Mouse (Mus musculus) kidney, embryonic 16.5 days (tissue): Measurements from ENCODE around the gene Gm6408. TPM values are rescaled to one million over a fixed set of nuclear protein-coding genes. Genes with fewer than 3 reads are reported as not detected.
A peak's percentile ranks its signal among the peaks of the same experiment; 100 is the strongest.
"Not testable (repeated sequence)": the region's sequence is repeated elsewhere in the genome, so short reads cannot be mapped to it uniquely, and the experiment has no call there.

Experiments used
- ATAC-seq: fragments of 200-750 bp; cut with Nextera tagmentation; 2 replicates; pipeline ENCODE4 v1.8.0; 2017; ENCODE audit warnings: moderate TSS enrichment; ENCODE audit not compliant: low FRiP score, low TSS enrichment
- H3K27ac ChIP-seq: fragments of 300-500 bp; sonication (generic); 2 replicates; pipeline ENCODE4 v1.5.1; 2014; ENCODE audit warnings: low read length
- H3K27me3 ChIP-seq: fragments of 300-500 bp; sonication (generic); 2 replicates; pipeline ENCODE4 v1.6.1; 2014; ENCODE audit warnings: low read length, control low read depth, mixed read lengths; ENCODE audit not compliant: insufficient read depth
- H3K36me3 ChIP-seq: fragments of 300-500 bp; sonication (generic); 2 replicates; pipeline ENCODE4 v1.6.1; 2014; ENCODE audit warnings: low read length, control low read depth, mixed read lengths; ENCODE audit not compliant: insufficient read depth
- H3K4me1 ChIP-seq: fragments of 300-500 bp; sonication (generic); 2 replicates; pipeline ENCODE4 v1.6.1; 2014; ENCODE audit warnings: low read length, control low read depth, mixed read lengths; ENCODE audit not compliant: insufficient read depth
- H3K4me2 ChIP-seq: fragments of 300-500 bp; sonication (generic); replicated peaks from 2 replicates; pipeline ENCODE4 v1.6.1; 2014; ENCODE audit warnings: low read depth, low read length
- H3K4me3 ChIP-seq: fragments of 300-500 bp; sonication (generic); 2 replicates; pipeline ENCODE4 v1.5.1; 2014; ENCODE audit warnings: mild to moderate bottlenecking, low read length
- H3K9ac ChIP-seq: fragments of 300-500 bp; sonication (generic); replicated peaks from 2 replicates; pipeline ENCODE4 v1.6.1; 2014; ENCODE audit warnings: low read length
- H3K9me3 ChIP-seq: fragments of 300-500 bp; sonication (generic); 2 replicates; pipeline ENCODE4 v1.6.1; 2016; ENCODE audit warnings: low read length, control low read depth
- WGBS: fragments of 180-500 bp; shearing (Covaris S2); extraction: QIAGEN DNeasy Blood & Tissue Kit; methylation state at CpG from one replicate; pipeline ENCODE4 v1.1.7; 2014; 5-methylcytosine and 5-hydroxymethylcytosine counted together
- polyA plus RNA-seq: library from polyadenylated mRNA; unstranded; fragments of >200 nt; fragmentation: Nextera tagmentation; extraction: Ambion mirVana; gene quantifications from 2 replicates; pipeline ENCODE4 v1.2.1, GENCODE M21; 2015

The Gm6408 gene
- polyA plus RNA-seq, 1 experiment from 2014 or later, result not detected

GRCm38 (mm10) chr5:146461612-146462011 is 20.2 kb upstream of the Gm6408 start:
- ATAC-seq, result peak; percentile 39; the same call in 1 of the 2 replicates

GRCm38 (mm10) chr5:146466663-146467062 is 15.1 kb upstream of the Gm6408 start:
- no peaks in the 10 kb centered on the region for H3K9me3 ChIP-seq
- no peak overlapping the region for H3K4me3 ChIP-seq
- H3K4me2 ChIP-seq, result no peak overlapping the region
- H3K9ac ChIP-seq, result no peak overlapping the region
- H3K4me1 ChIP-seq, result no peaks in the 10 kb centered on the region
- WGBS, result 81% methylated on average over 19 of the region's 19 CpGs
- H3K27ac ChIP-seq, result no peak overlapping the region
- H3K36me3 ChIP-seq, result no peaks in the 10 kb centered on the region
- no peaks in the 10 kb centered on the region for H3K27me3 ChIP-seq
- no peak for ATAC-seq

More at GRCm38 (mm10) chr5:146461612-146462011, 20.2 kb upstream of the Gm6408 start:
- Histone ChIP-seq H3K4me2 (no peak overlapping the region), H3K36me3 (no peaks in the 10 kb centered on the region), H3K9me3 (no peaks in the 10 kb centered on the region), H3K4me1 (0 out of 2 replicates have a peak, but pooled peaks cover 5% of the 10 kb centered on the region), H3K27me3 (no peaks in the 10 kb centered on the region), H3K4me3 (no peak overlapping the region), H3K9ac (no peak overlapping the region), H3K27ac (peak overlapping the region; percentile 52; the same call in 1 of the 2 replicates)
- 55% methylated on average over 8 of the region's 8 CpGs for WGBS

DNA sequence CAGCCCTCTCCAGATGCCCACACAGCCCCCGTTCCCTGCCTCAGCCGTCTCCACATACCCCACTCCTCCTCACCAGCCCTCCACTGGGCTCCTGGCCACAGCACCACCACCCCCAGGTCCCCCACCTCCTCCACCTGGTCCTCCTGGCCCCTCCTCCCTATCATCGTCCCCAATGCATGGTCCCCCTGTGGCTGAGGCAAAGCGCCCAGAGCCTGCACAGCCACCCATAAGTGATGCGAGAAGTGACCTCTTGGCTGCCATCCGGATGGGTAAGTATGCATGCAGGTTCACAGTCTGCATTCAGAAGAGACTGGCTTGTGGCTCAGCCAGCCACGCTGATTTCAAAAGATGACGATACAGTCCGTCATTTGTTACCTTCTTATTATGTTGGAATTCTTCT is 13.5 kb upstream of the Gm6408 start:
- ATAC-seq, result no peak
- Histone ChIP-seq H3K9ac (no peak overlapping the region), H3K36me3 (no peaks in the 10 kb centered on the region), H3K9me3 (no peaks in the 10 kb centered on the region), H3K4me1 (no peaks in the 10 kb centered on the region), H3K4me3 (no peak overlapping the region), H3K4me2 (no peak overlapping the region), H3K27me3 (no peaks in the 10 kb centered on the region), H3K27ac (no peak overlapping the region)
- WGBS, result 91% methylated on average over 9 of the region's 9 CpGs

DNA sequence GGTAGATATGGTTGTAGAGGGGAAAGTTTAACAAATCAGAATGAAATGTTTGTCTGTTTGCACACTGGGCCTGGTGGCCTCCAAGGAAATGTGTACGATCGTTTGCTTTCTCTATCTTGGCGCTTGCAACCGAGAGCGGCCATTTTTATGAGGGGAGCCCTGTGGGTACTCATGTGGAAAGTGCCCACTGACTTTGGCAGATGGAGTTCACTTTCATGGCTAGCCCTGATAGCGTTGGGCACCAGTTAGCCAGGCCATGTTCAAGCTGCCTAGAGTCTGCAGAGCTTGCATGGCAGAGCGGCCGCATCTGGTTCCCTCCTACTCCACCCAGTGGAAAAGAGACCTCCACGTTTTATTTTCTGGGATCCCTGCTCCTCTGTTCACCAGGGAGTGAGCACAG is 10.9 kb upstream of the Gm6408 start:
- no peak for ATAC-seq

DNA sequence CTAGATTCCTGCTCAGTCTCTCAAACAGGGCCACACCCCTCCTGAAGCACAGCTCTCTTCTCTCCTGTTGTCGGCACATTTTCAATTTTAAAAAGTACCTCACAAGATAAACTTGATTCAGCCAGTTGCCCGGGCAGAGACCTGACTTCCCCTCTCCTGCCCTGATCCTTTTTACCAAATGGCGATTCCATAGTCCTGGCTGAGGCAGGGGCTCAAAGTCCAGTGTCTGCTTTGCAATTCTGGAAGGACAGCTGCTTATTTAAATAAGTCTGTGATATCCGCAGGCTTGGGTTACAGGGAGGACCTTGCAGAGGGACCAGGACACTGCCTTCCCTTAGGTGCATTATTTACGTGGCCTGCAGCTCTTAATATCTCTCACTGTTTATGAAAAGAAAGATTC is 10.5 kb upstream of the Gm6408 start:
- no peaks in the 10 kb centered on the region for H3K36me3 ChIP-seq
- H3K4me2 ChIP-seq, result no peak overlapping the region
- no peaks in the 10 kb centered on the region for H3K9me3 ChIP-seq
- no peaks in the 10 kb centered on the region for H3K27me3 ChIP-seq
- 80% methylated on average over 5 of the region's 5 CpGs for WGBS
- H3K4me1 ChIP-seq, result no peaks in the 10 kb centered on the region
- peak; percentile 61; the same call in 1 of the 2 replicates for ATAC-seq
- H3K9ac ChIP-seq, result no peak overlapping the region
- H3K27ac ChIP-seq, result no peak overlapping the region
- H3K4me3 ChIP-seq, result no peak overlapping the region

More for the DNA sequence above, 10.9 kb upstream of the Gm6408 start:
- H3K4me3 ChIP-seq, result no peak overlapping the region
- no peak overlapping the region for H3K9ac ChIP-seq
- H3K36me3 ChIP-seq, result no peaks in the 10 kb centered on the region
- H3K9me3 ChIP-seq, result no peaks in the 10 kb centered on the region
- H3K4me2 ChIP-seq, result no peak overlapping the region
- H3K27ac ChIP-seq, result no peak overlapping the region
- no peaks in the 10 kb centered on the region for H3K4me1 ChIP-seq
- no peaks in the 10 kb centered on the region for H3K27me3 ChIP-seq
- WGBS, result 80% methylated on average over 9 of the region's 9 CpGs

- WGBS, result 89% methylated on average over 12 of the region's 12 CpGs
These were observed 9.9 kb upstream of the Gm6408 start for GRCm38 (mm10) chr5:146471821-146472220.

DNA sequence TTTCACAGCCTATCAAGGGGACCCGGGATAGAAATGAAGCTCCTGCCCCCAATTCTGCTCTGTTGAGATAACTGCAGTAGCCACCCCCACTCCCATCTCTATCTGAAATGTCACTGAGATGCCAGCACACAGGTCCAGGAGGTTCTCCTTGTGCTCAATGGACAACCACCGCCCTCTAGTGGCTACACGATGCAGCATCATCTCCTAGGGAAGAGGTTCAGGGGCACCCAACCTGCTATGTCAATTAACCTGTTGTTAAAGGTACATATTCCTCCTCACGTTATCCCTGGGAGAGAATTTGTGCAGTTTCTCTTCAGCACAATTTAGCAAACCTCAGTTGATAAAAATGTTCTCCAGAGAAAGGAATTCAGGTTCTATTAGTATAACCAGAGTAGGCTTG is 2.2 kb upstream of the Gm6408 start:
- not testable (repeated sequence) for ATAC-seq, H3K9me3 ChIP-seq, H3K4me3 ChIP-seq, H3K36me3 ChIP-seq, H3K27me3 ChIP-seq, H3K4me2 ChIP-seq, H3K4me1 ChIP-seq, H3K27ac ChIP-seq, H3K9ac ChIP-seq
- 12% methylated on average over 4 of the region's 4 CpGs for WGBS

More at GRCm38 (mm10) chr5:146471821-146472220, 9.9 kb upstream of the Gm6408 start:
- Histone ChIP-seq H3K4me1 (no peaks in the 10 kb centered on the region), H3K9ac (no peak overlapping the region), H3K4me2 (no peak overlapping the region), H3K9me3 (no peaks in the 10 kb centered on the region), H3K27ac (no peak overlapping the region), H3K36me3 (no peaks in the 10 kb centered on the region), H3K27me3 (no peaks in the 10 kb centered on the region), H3K4me3 (no peak overlapping the region)
- ATAC-seq, result no peak

DNA sequence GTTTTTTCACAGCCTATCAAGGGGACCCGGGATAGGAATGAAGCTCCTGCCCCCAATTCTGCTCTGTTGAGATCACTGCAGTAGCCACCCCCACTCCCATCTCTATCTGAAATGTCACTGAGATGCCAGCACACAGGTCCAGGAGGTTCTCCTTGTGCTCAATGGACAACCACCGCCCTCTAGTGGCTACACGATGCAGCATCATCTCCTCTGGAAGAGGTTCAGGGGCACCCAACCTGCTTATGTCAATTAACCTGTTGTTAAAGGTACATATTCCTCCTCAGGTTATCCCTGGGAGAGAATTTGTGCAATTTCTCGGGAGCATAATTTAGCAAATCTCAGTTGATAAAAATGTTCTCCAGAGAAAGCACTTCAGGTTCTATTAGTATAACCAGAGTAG is 7.2 kb downstream of the Gm6408 start:
- not testable (repeated sequence) for ATAC-seq, H3K36me3 ChIP-seq, H3K4me3 ChIP-seq

GRCm38 (mm10) chr5:146491063-146491462 is 9.3 kb downstream of the Gm6408 start, which contains the start of gene Gm6370:
TSS of gene Gm6370 (plus strand) at chr5:146491363.
- not testable (repeated sequence) for H3K9ac ChIP-seq, H3K9me3 ChIP-seq, H3K27ac ChIP-seq, H3K4me2 ChIP-seq, ATAC-seq, H3K27me3 ChIP-seq, H3K4me3 ChIP-seq, H3K36me3 ChIP-seq, H3K4me1 ChIP-seq
- WGBS, result no CpG with 5 or more reads among the region's 5 CpGs

More for the DNA sequence above, 7.2 kb downstream of the Gm6408 start:
- H3K4me2 ChIP-seq, H3K9me3 ChIP-seq, H3K27me3 ChIP-seq, H3K4me1 ChIP-seq, H3K9ac ChIP-seq, H3K27ac ChIP-seq: not testable (repeated sequence)
- WGBS, result 10% methylated on average over 3 of the region's 4 CpGs

DNA sequence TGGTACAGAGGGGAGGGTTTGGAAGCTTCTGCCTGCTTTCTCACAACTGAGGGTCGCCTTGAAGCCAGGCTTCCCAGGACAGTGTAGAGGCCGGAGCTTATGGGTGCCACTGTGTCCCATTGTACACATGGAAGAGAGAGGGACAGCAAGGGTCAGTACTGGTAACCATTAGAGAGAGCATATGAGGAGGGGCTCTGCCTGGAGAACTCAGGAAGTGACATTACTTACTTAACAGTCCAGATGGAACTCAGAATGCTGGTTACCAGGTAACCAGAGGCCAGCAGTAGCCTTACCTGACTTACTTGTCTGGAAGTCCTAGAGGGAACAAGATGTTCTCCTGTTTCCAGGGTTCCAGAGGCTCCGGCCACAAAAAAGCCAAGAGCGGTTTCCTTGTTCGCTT is 20.3 kb downstream of the Gm6408 start, which contains the start of gene 4930449I24Rik:
TSS of gene 4930449I24Rik (plus strand) at position 301 of the 400 bp plus-strand sequence.
- H3K4me3 ChIP-seq, H3K36me3 ChIP-seq, H3K27me3 ChIP-seq, H3K9ac ChIP-seq, H3K4me2 ChIP-seq, ATAC-seq, H3K4me1 ChIP-seq, H3K9me3 ChIP-seq, H3K27ac ChIP-seq: not testable (repeated sequence)
- WGBS, result no CpG with 5 or more reads among the region's 5 CpGs
